Mouse (Mus musculus) gastrocnemius, postnatal 10 days (tissue): ENCODE data around the gene Ptprg. TPM values are rescaled to one million over a fixed set of nuclear protein-coding genes. Genes with fewer than 3 reads are reported as not detected.
A peak's percentile ranks its signal among the peaks of the same experiment; 100 is the strongest.

Experiments used
- DNase-seq: peaks from one replicate; pipeline ENCODE4 v3.0.0; 2021; ENCODE audit warnings: mixed read lengths
- total RNA-seq, 2 experiments: library from RNA; stranded (reverse); gene quantifications; 2 replicates each; pipeline ENCODE4 v1.2.3; 2021

The Ptprg gene
- total RNA-seq, 2 experiments from 2014 or later, result 41.8 to 46.7 TPM

GRCm38 (mm10) chr14:11981764-11982163 lies 428.4 kb downstream of the Ptprg start:
- no peak for DNase-seq

GRCm38 (mm10) chr14:11983031-11983430 lies 429.7 kb downstream of the Ptprg start:
- no peak for DNase-seq

DNA sequence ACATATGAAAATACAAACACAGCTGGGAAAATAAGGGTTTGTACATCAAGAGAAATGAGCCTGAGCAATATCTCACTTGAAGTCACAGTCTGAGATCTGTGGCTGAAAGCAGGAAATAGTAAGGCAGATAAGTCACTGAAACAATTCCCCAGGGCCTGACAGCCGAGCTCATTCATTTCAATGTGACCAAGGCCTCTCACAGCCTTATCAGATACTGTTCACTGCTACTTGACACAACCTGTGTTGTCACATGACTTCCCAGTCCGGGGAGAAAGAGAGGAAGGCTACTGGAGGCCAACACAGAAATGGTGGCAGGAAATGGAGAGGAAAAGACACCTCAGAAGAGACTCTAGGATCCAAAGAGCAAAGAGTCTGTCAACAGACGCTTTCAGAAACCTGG lies 430.8 kb downstream of the Ptprg start:
- no peak for DNase-seq

DNA sequence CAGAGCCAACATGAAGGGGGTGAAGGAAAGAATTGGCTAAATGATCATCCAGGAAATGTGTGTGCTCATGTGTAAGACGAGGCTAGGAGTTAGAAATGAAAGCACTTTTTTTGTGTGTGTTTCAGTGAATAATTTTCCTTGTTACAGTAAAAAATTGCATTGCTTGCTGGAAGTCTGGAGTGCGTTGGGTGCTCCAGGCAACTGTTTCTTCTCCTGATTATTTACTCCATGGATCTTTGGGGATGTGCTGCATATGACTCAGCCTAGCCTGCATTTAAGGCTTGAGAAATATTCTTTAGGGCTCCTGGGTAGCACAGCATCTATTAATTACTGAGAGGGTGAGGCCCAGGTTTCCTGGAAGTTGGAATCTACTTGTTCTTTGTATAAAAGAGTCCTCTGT lies 435.6 kb downstream of the Ptprg start:
- DNase-seq, result no peak

GRCm38 (mm10) chr14:11991151-11991550 lies 437.8 kb downstream of the Ptprg start:
- no peak for DNase-seq

DNA sequence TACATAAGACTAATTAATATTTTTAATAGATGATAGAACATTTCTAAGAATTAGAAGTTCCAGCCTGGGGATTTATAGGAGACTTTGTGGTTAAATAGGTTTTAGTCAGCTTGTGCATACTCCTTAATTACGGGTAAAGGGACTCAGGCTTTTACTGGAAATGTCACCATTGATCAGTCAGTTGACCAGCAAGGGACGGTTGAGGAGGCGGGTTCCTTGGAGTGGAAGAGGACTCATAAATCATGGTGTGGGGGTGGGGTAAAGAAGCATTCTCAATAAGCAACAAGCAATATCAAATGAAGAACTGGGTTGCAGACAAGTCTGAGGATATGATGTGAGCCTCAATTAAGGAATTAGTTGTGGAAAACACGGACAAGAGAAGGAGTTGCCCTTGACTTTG lies 438.8 kb downstream of the Ptprg start:
- no peak for DNase-seq

DNA sequence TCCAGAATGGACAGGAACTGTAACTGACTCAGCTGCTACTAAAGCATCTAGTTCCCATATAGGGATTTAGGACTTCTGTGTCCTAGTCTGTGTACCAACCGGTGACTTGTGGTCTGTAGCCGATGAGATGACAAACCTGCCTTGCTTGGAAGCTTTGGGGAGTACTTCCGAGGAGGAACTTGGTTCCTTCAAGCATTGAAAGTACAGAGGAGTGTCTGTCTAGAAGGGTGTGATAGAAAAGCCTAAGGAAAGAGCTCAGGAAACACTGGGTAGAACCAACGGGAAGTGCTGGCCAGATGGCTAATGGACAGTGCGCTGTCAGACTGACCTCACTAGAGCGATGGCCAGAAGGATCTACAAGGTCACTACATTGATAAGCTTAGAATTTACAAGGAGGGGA lies 439.2 kb downstream of the Ptprg start:
- no peak for DNase-seq

DNA sequence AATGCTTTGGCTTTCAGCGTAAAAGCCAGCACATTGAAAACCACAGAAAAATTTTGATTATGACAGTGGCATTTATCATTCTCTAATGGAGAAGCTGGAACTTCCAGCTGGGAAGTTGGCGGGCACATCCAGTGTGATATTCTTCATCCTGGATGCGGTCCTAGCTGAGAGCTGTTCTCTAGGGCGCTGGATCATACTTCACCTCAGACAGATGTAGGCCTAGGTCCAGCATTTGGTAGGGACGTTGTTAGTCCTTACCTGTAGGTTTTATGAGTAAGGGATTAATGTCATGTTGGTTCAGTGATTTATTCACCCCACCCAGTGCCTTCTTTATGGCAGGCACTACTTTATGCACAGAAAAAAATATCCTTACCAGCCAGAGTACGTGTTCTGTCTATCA lies 444.2 kb downstream of the Ptprg start:
- peak; percentile 6 for DNase-seq

- no peak for DNase-seq
Measured at GRCm38 (mm10) chr14:11998464-11998863, 445.1 kb downstream of the Ptprg start.

- no peak for DNase-seq
Measured at GRCm38 (mm10) chr14:12004061-12004460, 450.7 kb downstream of the Ptprg start.

GRCm38 (mm10) chr14:12011766-12012165 lies 458.4 kb downstream of the Ptprg start:
- no peak for DNase-seq

GRCm38 (mm10) chr14:12025812-12026728 lies 472.7 kb downstream of the Ptprg start:
- no peak for DNase-seq

GRCm38 (mm10) chr14:12027247-12027646 lies 473.9 kb downstream of the Ptprg start:
- DNase-seq, result no peak

DNA sequence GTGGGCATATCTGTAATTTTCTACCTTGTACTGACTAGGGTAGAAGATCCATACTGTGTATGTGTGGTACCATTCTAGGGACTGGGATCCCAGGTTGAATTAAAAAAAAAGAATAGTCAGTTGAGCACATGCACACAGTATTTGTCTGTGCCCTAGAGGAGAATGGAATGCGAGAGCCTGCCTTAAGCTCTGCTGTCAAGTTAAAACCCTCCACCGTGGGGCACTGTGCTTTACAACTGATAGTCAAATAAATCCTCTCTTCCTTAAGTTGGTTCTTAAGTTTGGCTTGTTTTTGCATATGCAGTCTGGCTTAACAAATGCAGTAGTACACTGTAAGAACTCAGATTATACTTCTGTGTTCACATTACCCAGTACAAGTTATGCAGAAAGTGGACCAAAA lies 476.6 kb downstream of the Ptprg start:
- DNase-seq, result no peak

GRCm38 (mm10) chr14:12036530-12037283 lies 483.4 kb downstream of the Ptprg start:
- no peak for DNase-seq

- DNase-seq, result no peak
Measured at GRCm38 (mm10) chr14:12039743-12040142, 486.4 kb downstream of the Ptprg start.

- DNase-seq, result no peak
Measured at GRCm38 (mm10) chr14:12041566-12041965, 488.2 kb downstream of the Ptprg start.

DNA sequence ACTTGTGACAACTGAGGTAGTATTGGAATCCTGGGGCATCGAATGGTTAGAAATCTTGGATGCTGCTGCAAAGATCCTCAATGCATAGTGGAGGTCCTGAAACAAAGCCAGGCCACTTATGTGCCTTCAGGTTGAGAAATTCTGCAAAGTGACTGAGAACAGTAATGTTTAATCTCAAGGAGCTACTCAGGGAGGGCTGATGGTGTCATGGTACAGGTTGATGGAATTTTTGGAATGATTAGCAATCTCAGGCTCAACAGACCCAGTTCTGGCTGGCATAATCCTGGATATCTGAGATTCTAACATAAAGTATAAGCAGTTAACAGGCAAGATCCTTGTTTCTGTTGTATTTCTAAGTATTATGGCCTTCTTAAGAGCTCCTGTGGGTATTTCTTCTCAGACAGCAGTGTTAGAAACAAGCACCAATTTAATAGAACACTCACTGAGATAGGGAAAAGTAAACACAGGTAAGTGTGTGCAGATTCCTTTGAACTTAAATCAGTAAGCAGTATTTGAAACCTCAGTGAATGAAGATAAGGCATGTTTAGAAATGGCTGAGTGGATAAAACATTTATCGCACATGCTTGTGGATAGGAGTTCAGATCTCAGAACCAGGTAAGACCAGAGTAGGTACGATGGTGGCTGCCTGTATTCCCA lies 493.0 kb downstream of the Ptprg start:
- DNase-seq, result no peak

GRCm38 (mm10) chr14:12047637-12048036 lies 494.3 kb downstream of the Ptprg start:
- DNase-seq, result no peak

- no peak for DNase-seq
Measured at GRCm38 (mm10) chr14:12056912-12057524, 503.7 kb downstream of the Ptprg start.

GRCm38 (mm10) chr14:12057856-12058255 lies 504.5 kb downstream of the Ptprg start:
- no peak for DNase-seq

GRCm38 (mm10) chr14:12059149-12059548 lies 505.8 kb downstream of the Ptprg start:
- no peak for DNase-seq
